Mouse (Mus musculus): Measurements from ENCODE around the gene Tbc1d13. TPM values are rescaled to one million over a fixed set of nuclear protein-coding genes. Genes with fewer than 3 reads are reported as not detected.
"Not testable (repeated sequence)": the region's sequence is repeated elsewhere in the genome, so short reads cannot be mapped to it uniquely, and the experiment has no call there.

The Tbc1d13 gene
- total RNA-seq, 2 experiments from 2014 or later: 49.6 to 53.3 TPM

GRCm38 (mm10) chr2:30107646-30108045 lies 25.9 kb upstream of the Tbc1d13 start:
- intact Hi-C loops (cut with DNase I): no loop called here
- TF ChIP-seq CTCF (IDR thresholded peaks at IDR 0.05): no peak
- no peak overlapping the region for H3K27ac ChIP-seq
- DNase-seq (ENCODE audit: extremely low spot score in 1 of 2, low spot score in 2 of 2): no peak
- H3K4me3 ChIP-seq: no peak overlapping the region

DNA sequence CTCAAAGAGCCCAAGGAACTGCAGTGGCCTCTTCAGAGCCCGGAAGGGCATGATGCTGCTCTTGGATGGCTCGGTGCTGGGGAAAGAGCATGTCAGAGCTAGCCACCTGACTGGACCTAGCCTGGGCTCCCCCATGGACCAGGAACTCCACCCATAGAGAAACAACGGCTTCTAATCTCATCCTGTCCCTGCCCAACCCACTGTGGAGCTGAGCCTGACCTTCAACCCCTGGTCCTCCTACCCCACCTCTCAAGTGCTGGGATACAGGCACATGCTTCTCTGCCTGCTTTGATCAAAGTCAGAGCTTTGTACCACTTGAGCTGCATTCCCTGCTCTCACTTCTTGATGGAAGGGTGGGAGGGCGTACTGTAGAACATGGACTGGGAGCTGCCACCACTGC lies 25.3 kb upstream of the Tbc1d13 start:
- no peak for DNase-seq (ENCODE audit: extremely low spot score in 1 of 2, low spot score in 2 of 2)
- Histone ChIP-seq H3K4me3 (no peak overlapping the region), H3K27ac (no peak overlapping the region)
- intact Hi-C loops (cut with DNase I): no loop called here
- no peak for TF ChIP-seq CTCF (IDR thresholded peaks at IDR 0.05)

- DNase-seq (ENCODE audit: extremely low spot score in 1 of 2, low spot score in 2 of 2): no peak
- intact Hi-C loops (cut with DNase I): no loop called here
- no peak for TF ChIP-seq CTCF (IDR thresholded peaks at IDR 0.05)
- Histone ChIP-seq H3K27ac (no peak overlapping the region), H3K4me3 (no peak overlapping the region)
Measured at GRCm38 (mm10) chr2:30111500-30111899, 22.0 kb upstream of the Tbc1d13 start.

DNA sequence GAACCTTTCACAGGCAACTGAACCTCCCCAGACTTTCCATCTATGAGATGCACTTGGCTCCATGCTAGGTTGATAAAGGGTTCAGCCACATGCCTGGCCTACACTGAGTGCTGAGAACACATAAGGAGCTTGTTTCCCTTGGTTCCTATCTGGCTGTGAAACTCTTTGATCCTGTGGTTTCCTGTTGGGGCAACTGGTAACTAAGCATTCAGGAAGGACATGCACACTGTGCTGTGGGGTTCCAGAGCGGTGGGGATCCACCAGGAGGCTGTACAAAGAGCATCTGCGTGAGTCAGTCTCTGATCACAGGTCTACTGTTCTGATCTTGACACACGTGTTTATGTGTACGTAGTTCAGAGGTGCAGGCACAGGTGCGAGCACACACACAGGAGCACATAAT lies 21.0 kb upstream of the Tbc1d13 start:
- Histone ChIP-seq H3K4me3 (no peak overlapping the region), H3K27ac (no peak overlapping the region)
- DNase-seq (ENCODE audit: extremely low spot score in 1 of 2, low spot score in 2 of 2): no peak
- intact Hi-C loops (cut with DNase I): no loop called here
- no peak for TF ChIP-seq CTCF (IDR thresholded peaks at IDR 0.05)

DNA sequence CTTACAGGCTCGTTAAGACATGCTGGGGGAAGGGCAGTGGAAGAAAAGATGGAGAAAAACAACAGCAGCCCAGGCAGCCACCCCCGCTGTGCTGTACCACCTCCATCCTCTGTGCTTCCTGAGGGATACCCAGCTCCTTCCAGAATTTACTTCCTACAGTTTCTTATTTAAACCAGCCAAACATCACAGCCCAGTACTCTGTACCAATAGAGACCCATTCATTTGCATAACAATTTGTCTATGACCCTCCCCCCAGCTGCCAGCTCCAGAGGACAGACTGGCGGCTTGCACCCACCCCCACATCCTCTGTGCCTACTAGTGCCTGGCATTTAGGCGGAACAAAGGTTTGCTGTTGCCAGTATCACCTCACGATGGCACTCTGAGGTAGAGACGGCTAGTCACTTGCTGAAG lies 13.9 kb upstream of the Tbc1d13 start:
- Histone ChIP-seq H3K4me3 (no peak overlapping the region), H3K27ac (peak overlapping the region; percentile 86)
- intact Hi-C loops (cut with DNase I): loop anchor here (5.0 kb wide), 1 partner anchor 152 kb away; the partner anchor contains the start of gene Sptan1
- peak; percentile 69 to 72 for DNase-seq (ENCODE audit: extremely low spot score in 1 of 2, low spot score in 2 of 2)
- TF ChIP-seq CTCF (IDR thresholded peaks at IDR 0.05): peak; percentile 2; the same call in 1 of the 2 replicates

- no peak for DNase-seq (ENCODE audit: extremely low spot score in 1 of 2, low spot score in 2 of 2)
- no peak overlapping the region for H3K4me3 ChIP-seq
- peak overlapping the region; percentile 86 for H3K27ac ChIP-seq
- TF ChIP-seq CTCF (IDR thresholded peaks at IDR 0.05): no peak
- intact Hi-C loops (cut with DNase I): loop anchor here (5.0 kb wide), 1 partner anchor 153 kb away; the partner anchor contains the start of gene Sptan1
Measured at GRCm38 (mm10) chr2:30120269-30120668, 13.3 kb upstream of the Tbc1d13 start.

DNA sequence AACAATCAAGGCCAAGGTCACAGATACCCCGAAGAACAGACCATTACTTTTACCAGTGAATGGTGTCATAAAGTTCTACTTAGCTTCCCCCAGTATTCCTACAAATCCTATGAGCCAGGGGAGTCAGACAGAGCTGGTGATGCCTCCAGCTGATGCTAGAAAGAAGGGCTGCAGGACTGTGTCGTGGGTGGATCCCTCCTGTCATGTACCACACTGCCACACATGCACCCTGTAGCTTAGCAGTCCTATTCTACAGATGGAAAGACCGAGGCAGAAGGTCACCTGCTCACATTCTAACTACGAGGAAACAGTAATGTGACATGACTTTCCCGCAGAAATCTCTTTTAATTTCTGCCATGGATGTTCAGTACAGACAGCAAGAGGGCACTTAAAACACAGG lies 10.8 kb upstream of the Tbc1d13 start:
- peak overlapping the region; percentile 79 for H3K4me3 ChIP-seq
- DNase-seq (ENCODE audit: extremely low spot score in 1 of 2, low spot score in 2 of 2): no peak
- H3K27ac ChIP-seq: peak overlapping the region; percentile 99

GRCm38 (mm10) chr2:30123729-30124471 lies 9.6 kb upstream of the Tbc1d13 start:
- no peak for DNase-seq (ENCODE audit: extremely low spot score in 1 of 2, low spot score in 2 of 2)
- intact Hi-C loops (cut with DNase I): loop anchor here (2.0 to 5.0 kb wide), 2 partner anchors 57 to 157 kb away; partner anchors contain the start of gene Sptan1
- no peak for TF ChIP-seq CTCF (IDR thresholded peaks at IDR 0.05)
- peak overlapping the region; percentile 99 for H3K27ac ChIP-seq
- peak overlapping the region; percentile 79 for H3K4me3 ChIP-seq

More for the DNA sequence above, 10.8 kb upstream of the Tbc1d13 start:
- intact Hi-C loops (cut with DNase I): loop anchor here (5.0 kb wide), 1 partner anchor 155 kb away; the partner anchor contains the start of gene Sptan1
- TF ChIP-seq CTCF (IDR thresholded peaks at IDR 0.05): no peak

DNA sequence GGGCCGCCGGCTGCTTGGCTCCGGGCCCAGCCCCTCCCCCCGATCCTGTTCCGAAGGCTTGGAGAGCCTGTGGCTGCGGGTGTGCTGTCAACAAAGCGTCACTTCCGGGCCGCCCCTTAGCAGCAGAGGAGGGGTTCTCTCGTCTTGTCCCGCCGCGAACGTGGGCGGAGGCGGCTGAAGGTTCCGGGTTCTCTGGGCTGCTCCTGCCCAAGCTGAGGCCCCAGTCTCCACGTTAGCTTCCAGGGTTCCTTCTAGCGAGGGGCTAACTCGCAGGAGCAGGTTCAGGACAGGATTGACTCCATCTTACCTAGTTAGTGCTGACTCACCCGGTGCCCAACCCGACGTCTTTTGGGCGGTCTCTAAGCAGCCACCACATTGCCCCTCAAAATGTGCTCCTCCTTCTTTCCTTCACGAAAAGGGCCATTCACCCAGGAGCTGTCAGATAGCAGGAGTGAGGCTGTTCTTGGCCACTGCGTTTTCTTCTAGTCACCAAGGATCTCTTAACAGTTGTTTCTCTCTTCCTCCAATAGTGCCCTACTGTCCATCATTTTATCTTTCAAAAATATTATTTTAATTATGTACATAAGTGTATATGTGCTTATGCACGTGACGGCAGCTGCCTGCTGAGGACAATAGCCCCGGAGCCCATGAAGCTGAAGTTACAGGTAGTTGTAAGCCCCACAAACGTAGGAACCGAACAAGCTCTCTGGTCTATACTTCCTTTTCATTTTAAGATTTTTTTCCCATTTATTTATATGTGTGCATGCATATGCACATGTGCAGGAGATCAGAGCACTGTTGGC lies 8.9 kb upstream of the Tbc1d13 start, which contains the start of gene Zer1:
Zer1 (minus strand) TSS at position 114 of the 803 bp plus-strand sequence.
- intact Hi-C loops (cut with DNase I): loop anchor here (2.0 to 5.0 kb wide), 2 partner anchors 58 to 157 kb away; partner anchors contain the start of gene Sptan1
- TF ChIP-seq CTCF (IDR thresholded peaks at IDR 0.05): no peak
- H3K4me3 ChIP-seq: peak within 1 kb of the TSS; percentile 79
- H3K27ac ChIP-seq: peak within 1 kb of the TSS; percentile 99
- peak; percentile 93 to 94 for DNase-seq (ENCODE audit: extremely low spot score in 1 of 2, low spot score in 2 of 2)

DNA sequence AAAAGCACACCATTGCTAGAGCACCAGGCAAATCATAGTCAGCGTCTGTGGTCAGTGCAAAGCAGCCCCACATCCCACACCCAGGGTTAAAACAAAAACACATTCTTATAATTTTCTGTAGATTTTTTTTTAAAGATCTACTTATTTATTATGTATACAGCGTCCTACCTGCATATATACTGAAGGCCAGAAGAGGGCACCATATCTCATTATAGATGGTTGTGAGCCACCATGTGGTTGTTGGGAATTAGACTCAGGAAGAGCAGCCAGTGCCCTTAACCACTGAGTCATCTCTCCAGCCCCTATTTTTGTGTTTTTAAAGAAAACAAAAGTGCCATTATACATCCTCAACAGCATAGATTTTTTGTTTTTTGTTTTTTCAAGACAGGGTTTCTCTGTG lies 4.8 kb upstream of the Tbc1d13 start:
- no peak for DNase-seq (ENCODE audit: extremely low spot score in 1 of 2, low spot score in 2 of 2)
- peak; percentile 87 for TF ChIP-seq CTCF (IDR thresholded peaks at IDR 0.05)
- Histone ChIP-seq H3K27ac (no peak overlapping the region), H3K4me3 (no peak overlapping the region)
- intact Hi-C loops (cut with DNase I): no loop called here

DNA sequence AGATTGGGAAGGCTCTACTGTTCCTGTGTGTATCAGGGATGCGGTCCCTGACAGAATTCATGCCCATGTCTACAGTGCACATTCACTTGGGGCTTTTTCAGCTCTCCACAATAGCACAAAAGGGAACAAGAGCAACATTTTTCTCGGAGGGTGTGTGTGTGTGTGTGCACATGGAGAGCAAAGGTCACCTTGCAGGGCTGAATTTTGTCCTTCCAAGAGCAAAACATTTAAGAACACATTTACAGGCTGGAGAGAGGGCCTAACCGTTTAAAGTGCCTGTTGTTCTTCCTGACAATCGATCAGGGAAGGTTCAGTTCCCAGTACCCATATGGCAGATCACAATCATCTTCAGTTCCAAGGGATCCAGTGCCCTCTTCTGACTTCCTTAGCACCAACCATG lies 3.4 kb upstream of the Tbc1d13 start:
- no peak overlapping the region for H3K4me3 ChIP-seq
- DNase-seq (ENCODE audit: extremely low spot score in 1 of 2, low spot score in 2 of 2): no peak
- intact Hi-C loops (cut with DNase I): loop anchor here (5.0 kb wide), 1 partner anchor 42 kb away; the partner anchor contains the start of gene Endog
- TF ChIP-seq CTCF (IDR thresholded peaks at IDR 0.05): no peak
- no peak overlapping the region for H3K27ac ChIP-seq

DNA sequence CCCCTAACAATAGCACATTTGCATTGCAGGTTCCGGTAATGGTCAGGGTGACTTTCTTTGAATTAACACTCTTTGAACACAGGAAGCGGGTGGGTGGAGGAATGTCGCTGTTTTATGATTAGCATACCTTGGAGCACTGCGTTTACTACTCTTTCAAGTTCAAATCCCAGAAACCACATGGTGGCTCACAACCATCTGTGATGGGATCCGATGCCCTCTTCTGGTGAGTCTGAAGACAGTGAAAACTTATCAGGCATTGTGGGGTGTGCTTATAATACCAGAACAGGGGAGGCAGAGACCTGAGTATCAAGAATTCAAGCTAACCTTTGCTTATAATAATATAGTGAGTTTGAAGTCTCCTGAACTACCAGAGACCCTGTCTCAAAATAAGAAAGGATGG lies 2.3 kb upstream of the Tbc1d13 start:
- peak; percentile 16 for TF ChIP-seq CTCF (IDR thresholded peaks at IDR 0.05)
- H3K27ac ChIP-seq; DNase-seq (ENCODE audit: extremely low spot score in 1 of 2, low spot score in 2 of 2); H3K4me3 ChIP-seq: not testable (repeated sequence)
- intact Hi-C loops (cut with DNase I): loop anchor here (5.0 kb wide), 1 partner anchor 41 kb away; the partner anchor contains the start of gene Endog

All from left cerebral cortex, adult 2 months (tissue).